Mouse (Mus musculus) neural tube, embryonic 11.5 days (tissue): ENCODE measurements around the gene Bhlhe40. TPM values are rescaled to one million over a fixed set of nuclear protein-coding genes. Genes with fewer than 3 reads are reported as not detected.

ENCODE experiments used
- ATAC-seq: fragments of 200-750 bp; cut with Nextera tagmentation; 2 replicates; pipeline ENCODE4 v1.8.0; 2017; ENCODE audit warnings: moderate number of reproducible peaks, mild to moderate bottlenecking, moderate TSS enrichment, moderate library complexity; ENCODE audit not compliant: insufficient read depth, low FRiP score, low TSS enrichment
- DNase-seq: peaks from one replicate; pipeline ENCODE4 v3.0.0-alpha.2; 2015; ENCODE audit warnings: low spot score
- H3K27ac ChIP-seq: fragments of 300-500 bp; sonication (generic); 2 replicates; pipeline ENCODE4 v1.5.1; 2014; ENCODE audit warnings: low read depth, mild to moderate bottlenecking, low read length
- H3K27me3 ChIP-seq: fragments of 300-500 bp; sonication (generic); 2 replicates; pipeline ENCODE4 v1.6.1; 2014; ENCODE audit warnings: mild to moderate bottlenecking, low read length, mixed read lengths; ENCODE audit not compliant: control insufficient read depth, insufficient read depth
- H3K36me3 ChIP-seq: fragments of 300-500 bp; sonication (generic); 2 replicates; pipeline ENCODE4 v1.6.1; 2014; ENCODE audit warnings: mild to moderate bottlenecking, low read length, moderate library complexity, mixed read lengths; ENCODE audit not compliant: control insufficient read depth, insufficient read depth
- H3K4me1 ChIP-seq: fragments of 300-500 bp; sonication (generic); 2 replicates; pipeline ENCODE4 v1.6.1; 2014; ENCODE audit warnings: low read length, mixed read lengths; ENCODE audit not compliant: control insufficient read depth, insufficient read depth
- H3K4me2 ChIP-seq: fragments of 300-500 bp; sonication (generic); 2 replicates; pipeline ENCODE4 v1.6.1; 2014; ENCODE audit warnings: low read depth, mild to moderate bottlenecking, moderate library complexity
- H3K4me3 ChIP-seq: fragments of 300-500 bp; sonication (generic); 2 replicates; pipeline ENCODE4 v1.5.1; 2014; ENCODE audit warnings: low read depth, low read length
- H3K9ac ChIP-seq: fragments of 300-500 bp; sonication (generic); 2 replicates; pipeline ENCODE4 v1.6.1; 2014; ENCODE audit warnings: mild to moderate bottlenecking, low read length
- H3K9me3 ChIP-seq: fragments of 300-500 bp; sonication (generic); 2 replicates; pipeline ENCODE4 v1.6.1; 2016; ENCODE audit warnings: low read length; ENCODE audit not compliant: control insufficient read depth
- WGBS: fragments of 180-500 bp; shearing (Covaris S2); extraction: QIAGEN DNeasy Blood & Tissue Kit; methylation state at CpG from one replicate; pipeline ENCODE4 v1.1.7; 2014; 5-methylcytosine and 5-hydroxymethylcytosine counted together
- polyA plus RNA-seq: library from polyadenylated mRNA; unstranded; fragments of >200 nt; fragmentation: Nextera tagmentation; extraction: Ambion mirVana; gene quantifications from 2 replicates; pipeline ENCODE4 v1.2.1, GENCODE M21; 2014

The Bhlhe40 gene
- polyA plus RNA-seq, 1 experiment from 2014 or later: 3.7 TPM

- no peaks in the 10 kb centered on the region for H3K9me3 ChIP-seq
- H3K9ac ChIP-seq: no peak overlapping the region
- H3K4me1 ChIP-seq: no peaks in the 10 kb centered on the region
- ATAC-seq (no peak), DNase-seq (no peak)
- 42% methylated on average over 5 of the region's 5 CpGs for WGBS
- no peak overlapping the region for H3K4me3 ChIP-seq
- H3K27ac ChIP-seq: no peak overlapping the region
- H3K27me3 ChIP-seq: no peaks in the 10 kb centered on the region
- no peak overlapping the region for H3K4me2 ChIP-seq
- H3K36me3 ChIP-seq: no peaks in the 10 kb centered on the region
These were observed 16.1 kb upstream of the Bhlhe40 start for GRCm38 (mm10) chr6:108644311-108644710.

GRCm38 (mm10) chr6:108647094-108647493, 13.3 kb upstream of the Bhlhe40 start:
- H3K4me3 ChIP-seq: no peak overlapping the region
- no peaks in the 10 kb centered on the region for H3K27me3 ChIP-seq
- no peaks in the 10 kb centered on the region for H3K36me3 ChIP-seq
- no peak for DNase-seq
- H3K27ac ChIP-seq: no peak overlapping the region
- no peaks in the 10 kb centered on the region for H3K9me3 ChIP-seq
- ATAC-seq: no peak
- WGBS: 20% methylated on average over 3 of the region's 3 CpGs
- H3K4me2 ChIP-seq: no peak overlapping the region
- no peak overlapping the region for H3K9ac ChIP-seq
- no peaks in the 10 kb centered on the region for H3K4me1 ChIP-seq

GRCm38 (mm10) chr6:108648072-108648471, 12.4 kb upstream of the Bhlhe40 start:
- H3K4me3 ChIP-seq: no peak overlapping the region
- H3K9me3 ChIP-seq: no peaks in the 10 kb centered on the region
- ATAC-seq (no peak), DNase-seq (no peak)
- H3K4me1 ChIP-seq: no peaks in the 10 kb centered on the region
- no peaks in the 10 kb centered on the region for H3K27me3 ChIP-seq
- no peak overlapping the region for H3K9ac ChIP-seq
- no peak overlapping the region for H3K27ac ChIP-seq
- WGBS: 64% methylated on average over 6 of the region's 6 CpGs
- no peak overlapping the region for H3K4me2 ChIP-seq
- no peaks in the 10 kb centered on the region for H3K36me3 ChIP-seq

- Histone ChIP-seq H3K27me3 (peaks cover 5% of the 10 kb centered on the region), H3K9me3 (no peaks in the 10 kb centered on the region), H3K36me3 (no peaks in the 10 kb centered on the region), H3K9ac (no peak overlapping the region), H3K4me2 (no peak overlapping the region), H3K4me1 (peaks cover 6% of the 10 kb centered on the region; the same call in 1 of the 2 replicates), H3K4me3 (no peak overlapping the region), H3K27ac (no peak overlapping the region)
- DNase-seq (no peak), ATAC-seq (no peak)
- 56% methylated on average over 2 of the region's 2 CpGs for WGBS
These were observed 4.6 kb upstream of the Bhlhe40 start for GRCm38 (mm10) chr6:108655861-108656260.

GRCm38 (mm10) chr6:108658051-108658415, 2.4 kb upstream of the Bhlhe40 start:
- Histone ChIP-seq H3K9ac (no peak overlapping the region), H3K4me3 (no peak overlapping the region; the same call in 1 of the 2 replicates), H3K4me2 (peak overlapping the region; percentile 92; the same call in 1 of the 2 replicates), H3K36me3 (no peaks in the 10 kb centered on the region), H3K27me3 (peaks cover 10% of the 10 kb centered on the region), H3K27ac (no peak overlapping the region), H3K4me1 (peaks cover 6% of the 10 kb centered on the region; the same call in 1 of the 2 replicates), H3K9me3 (no peaks in the 10 kb centered on the region)
- 57% methylated on average over 3 of the region's 3 CpGs for WGBS
- ATAC-seq (no peak), DNase-seq (no peak)

GRCm38 (mm10) chr6:108658416-108659201, 1.8 kb upstream of the Bhlhe40 start:
- DNase-seq: peak; percentile 43
- Histone ChIP-seq H3K27ac (peak overlapping the region; percentile 68; the same call in 1 of the 2 replicates), H3K36me3 (no peaks in the 10 kb centered on the region), H3K4me1 (peaks cover 6% of the 10 kb centered on the region; the same call in 1 of the 2 replicates), H3K4me3 (peak overlapping the region; percentile 58), H3K9me3 (no peaks in the 10 kb centered on the region), H3K9ac (peak overlapping the region; percentile 69; the same call in 1 of the 2 replicates), H3K27me3 (peaks cover 10% of the 10 kb centered on the region), H3K4me2 (peak overlapping the region; percentile 92)
- under 1% methylated on average over 31 of the region's 31 CpGs for WGBS
- ATAC-seq: peak; percentile 2; the same call in 1 of the 2 replicates

- DNase-seq (peak; percentile 89), ATAC-seq (peak; percentile 80)
- Histone ChIP-seq H3K9me3 (no peaks in the 10 kb centered on the region), H3K27me3 (peaks cover 10% of the 10 kb centered on the region), H3K36me3 (no peaks in the 10 kb centered on the region), H3K4me1 (peaks cover 6% of the 10 kb centered on the region; the same call in 1 of the 2 replicates), H3K9ac (peak overlapping the region; percentile 69), H3K4me3 (peak overlapping the region; percentile 58), H3K27ac (peak overlapping the region; percentile 68), H3K4me2 (peak overlapping the region; percentile 92)
- WGBS: under 1% methylated on average over 42 of the region's 42 CpGs
These were observed 1.2 kb upstream of the Bhlhe40 start for GRCm38 (mm10) chr6:108659221-108659725.

GRCm38 (mm10) chr6:108659726-108660205, 663 bp upstream of the Bhlhe40 start:
- peaks cover 6% of the 10 kb centered on the region; the same call in 1 of the 2 replicates for H3K4me1 ChIP-seq
- H3K27ac ChIP-seq: peak overlapping the region; percentile 68
- 2% methylated on average over 9 of the region's 35 CpGs for WGBS
- no peaks in the 10 kb centered on the region for H3K36me3 ChIP-seq
- DNase-seq (peak; percentile 40), ATAC-seq (peak; percentile 69)
- H3K27me3 ChIP-seq: peaks cover 10% of the 10 kb centered on the region
- H3K4me3 ChIP-seq: peak overlapping the region; percentile 58
- H3K4me2 ChIP-seq: peak overlapping the region; percentile 92
- no peaks in the 10 kb centered on the region for H3K9me3 ChIP-seq
- peak overlapping the region; percentile 69 for H3K9ac ChIP-seq
